Mouse (Mus musculus): ENCODE data around the gene Fam198b.

Fam198b gene

DNA sequence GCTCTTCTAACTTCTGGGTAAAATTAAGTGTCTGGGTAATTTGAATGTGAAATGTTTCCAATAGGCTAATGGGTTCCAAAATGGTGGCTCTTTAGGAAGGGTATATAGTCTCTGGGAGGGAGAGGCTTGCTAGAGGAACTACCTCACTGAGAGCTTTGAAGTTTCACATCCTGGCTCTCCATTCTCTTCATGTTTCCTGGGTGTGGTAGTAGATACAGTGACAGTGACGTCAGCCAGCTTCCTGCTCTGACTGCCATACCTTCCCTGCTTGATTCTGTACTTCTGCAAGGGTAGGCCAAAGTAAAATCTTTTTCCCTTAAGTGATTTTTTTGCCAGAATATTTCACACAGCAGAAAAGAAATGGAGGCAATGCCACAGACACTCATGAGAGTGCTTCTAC lies 100.2 kb downstream of the Fam198b start:
- no peak for DNase-seq

DNA sequence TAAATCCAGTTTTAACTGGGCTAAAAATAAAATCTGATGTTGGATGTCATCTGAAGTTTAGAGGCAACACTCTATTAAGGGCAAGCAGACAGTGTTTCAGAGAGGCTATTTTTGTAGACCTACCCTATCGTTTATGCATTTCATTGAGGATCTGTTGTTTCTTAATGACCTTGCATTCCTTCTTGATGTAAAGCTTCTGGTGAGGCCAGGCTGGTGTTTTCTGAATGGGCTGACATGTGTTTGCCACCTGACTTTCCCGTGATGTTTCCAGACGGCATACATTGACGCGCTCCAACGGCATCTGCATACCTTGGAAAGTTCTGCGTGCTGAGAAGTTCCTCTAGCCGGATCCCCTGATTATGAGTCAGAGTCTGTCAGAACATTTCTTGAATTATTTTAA lies 104.9 kb downstream of the Fam198b start:
- no peak for DNase-seq

- DNase-seq: no peak
These were observed 105.6 kb downstream of the Fam198b start for GRCm38 (mm10) chr3:79989911-79990310.

DNA sequence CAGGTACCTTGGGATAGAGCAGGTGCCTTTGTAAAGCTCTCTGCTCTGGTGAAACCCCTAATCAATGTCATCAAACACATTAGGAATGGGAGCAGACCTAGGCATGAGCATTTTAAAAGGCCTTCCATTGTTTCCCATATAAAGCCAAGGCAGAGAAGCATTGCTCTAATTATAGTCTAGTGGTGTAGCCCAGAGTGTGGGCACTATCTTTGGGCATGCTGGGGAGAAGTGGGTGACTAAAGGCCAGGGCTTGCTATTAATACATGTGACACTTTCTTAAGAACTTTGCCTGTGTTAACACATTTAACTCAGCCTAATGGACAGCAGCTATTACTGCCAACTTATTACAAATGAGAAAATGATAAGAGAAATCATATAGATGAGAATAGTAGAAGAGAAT lies 106.1 kb downstream of the Fam198b start:
- no peak for DNase-seq

DNA sequence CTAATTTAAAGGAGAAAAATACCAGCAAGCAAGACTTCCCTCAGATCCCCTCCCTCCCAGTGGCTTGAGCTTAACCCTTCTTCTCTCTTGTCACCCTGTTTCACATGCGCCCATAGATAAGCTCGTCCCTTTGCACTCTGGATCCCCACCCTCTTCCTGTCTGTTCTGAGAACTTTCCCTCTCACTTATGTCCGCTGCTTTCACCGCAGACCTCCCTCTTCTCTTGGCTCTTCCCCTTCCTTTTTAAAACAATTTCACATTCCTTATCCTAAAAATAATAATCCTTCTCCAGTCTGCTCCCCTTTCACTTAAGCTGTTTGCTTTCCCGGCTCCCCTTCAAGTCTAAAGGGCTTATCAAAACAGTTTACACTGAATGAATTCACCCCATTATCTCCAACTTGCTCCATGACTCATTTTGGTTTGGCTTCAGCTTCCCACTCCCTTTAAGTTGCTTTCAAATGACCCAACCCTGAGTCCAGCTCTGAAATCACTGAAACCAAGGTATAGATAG lies 109.8 kb downstream of the Fam198b start:
- no peak for DNase-seq

DNA sequence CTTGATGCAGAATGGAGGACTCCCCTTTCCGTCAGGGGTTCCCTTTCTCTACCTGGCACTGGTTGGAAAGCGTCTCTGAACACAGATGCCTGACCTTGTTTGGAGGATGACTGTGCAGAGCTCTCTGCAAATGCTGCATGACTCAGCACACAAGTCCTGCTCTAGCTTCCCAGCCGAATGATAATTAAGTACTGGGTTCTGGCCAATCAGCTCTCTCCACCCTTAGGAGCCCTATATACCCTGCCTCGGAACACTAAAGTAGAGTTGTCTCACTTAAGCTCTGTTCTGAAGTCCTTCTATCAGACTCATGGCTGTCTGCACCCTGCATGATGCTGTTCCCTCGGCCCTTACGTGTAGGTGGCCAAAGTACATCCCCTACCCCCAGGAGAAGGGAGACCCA lies 111.4 kb downstream of the Fam198b start:
- no peak for DNase-seq
